Mouse (Mus musculus) gastrocnemius, postnatal 10 days (tissue): Measurements from ENCODE around the gene Tbc1d19. TPM values are rescaled to one million over a fixed set of nuclear protein-coding genes. Genes with fewer than 3 reads are reported as not detected.

Experiments
- DNase-seq: peaks from one replicate; pipeline ENCODE4 v3.0.0; 2021; ENCODE audit warnings: mixed read lengths
- total RNA-seq, 2 experiments: library from RNA; stranded (reverse); gene quantifications; 2 replicates each; pipeline ENCODE4 v1.2.3; 2021

Tbc1d19 gene
- total RNA-seq, 2 experiments from 2014 or later: 20.5 to 21.2 TPM

- DNase-seq: no peak
Measured at GRCm38 (mm10) chr5:53902757-53903156, 93.4 kb downstream of the Tbc1d19 start.

DNA sequence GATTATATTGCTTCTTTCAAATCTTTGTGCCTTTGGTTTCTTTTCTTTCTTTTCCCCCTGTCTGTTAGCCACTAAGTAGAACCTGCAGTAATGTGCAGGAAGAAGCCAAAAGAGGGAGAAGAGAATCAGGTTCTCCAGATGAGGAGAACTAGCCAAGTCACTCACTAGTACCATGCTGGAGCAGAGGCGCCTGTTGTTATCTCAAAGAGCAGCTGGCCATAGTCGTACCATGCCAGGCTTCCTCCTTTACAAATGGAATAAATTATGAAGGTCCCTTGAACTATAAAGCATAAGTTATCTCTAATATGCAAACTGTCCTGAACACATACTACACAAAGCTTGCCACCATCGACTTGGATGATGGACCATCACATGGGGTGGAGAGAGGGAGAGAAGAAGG, 99.8 kb downstream of the Tbc1d19 start:
- no peak for DNase-seq

DNA sequence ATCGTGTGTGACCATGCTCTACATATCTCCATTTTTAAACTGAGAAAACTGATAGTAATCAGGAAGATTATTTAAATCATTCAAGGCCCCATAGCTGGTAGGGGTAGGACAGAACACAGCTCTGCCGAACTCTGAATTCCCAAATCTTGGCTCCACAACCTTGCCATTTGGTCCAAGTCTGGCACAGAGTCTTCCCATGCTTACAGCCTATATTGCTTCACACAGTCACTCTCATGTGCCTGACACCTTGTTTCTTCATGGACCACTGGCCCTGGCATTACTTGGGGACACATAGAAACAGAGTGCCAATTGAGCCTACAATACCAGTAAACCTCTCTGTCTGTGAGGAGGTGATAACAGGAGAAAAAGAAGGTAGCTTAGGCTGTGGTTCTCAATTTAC, 111.0 kb downstream of the Tbc1d19 start:
- DNase-seq: no peak

GRCm38 (mm10) chr5:53922149-53922904, 112.9 kb downstream of the Tbc1d19 start:
- DNase-seq: no peak

DNA sequence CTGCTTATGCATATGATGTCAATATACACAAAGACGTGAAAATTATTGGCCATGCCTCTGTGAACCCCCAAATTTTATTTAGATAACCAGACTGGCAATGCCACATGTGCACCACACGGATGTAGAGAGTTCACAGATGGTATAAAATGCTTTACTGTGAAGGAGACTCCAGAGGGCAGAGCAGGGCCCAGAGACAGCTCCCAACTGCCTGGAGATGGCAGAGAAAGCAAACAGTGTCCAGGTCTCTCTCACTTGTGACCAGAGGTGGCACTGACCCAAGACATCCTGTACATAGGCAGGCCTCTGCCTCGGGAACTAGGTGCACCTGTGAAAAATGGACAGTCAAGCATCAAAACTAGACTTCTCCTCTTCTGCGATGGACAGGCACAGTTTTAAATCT, 114.6 kb downstream of the Tbc1d19 start:
- DNase-seq: no peak

GRCm38 (mm10) chr5:53926301-53926855, 117.0 kb downstream of the Tbc1d19 start:
- DNase-seq: no peak

DNA sequence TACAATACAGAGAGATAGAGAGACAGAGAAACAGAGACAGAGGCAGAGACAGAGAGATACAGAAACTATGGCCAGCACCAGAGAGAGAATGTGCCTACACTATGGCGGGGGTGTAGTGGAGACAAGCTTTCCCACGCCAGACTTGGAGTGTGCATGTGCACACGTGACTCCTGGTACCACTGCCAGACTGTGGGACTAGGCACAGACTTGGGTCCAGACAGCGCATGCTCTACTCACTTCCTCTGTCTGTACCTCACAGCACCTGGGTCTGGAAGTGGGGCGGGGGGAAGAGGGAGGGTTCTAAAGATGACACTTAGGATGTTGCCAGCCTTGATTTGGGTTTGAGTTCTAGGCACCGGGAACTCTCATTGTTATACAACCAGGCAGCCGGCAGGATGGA, 118.5 kb downstream of the Tbc1d19 start:
- DNase-seq: no peak

DNA sequence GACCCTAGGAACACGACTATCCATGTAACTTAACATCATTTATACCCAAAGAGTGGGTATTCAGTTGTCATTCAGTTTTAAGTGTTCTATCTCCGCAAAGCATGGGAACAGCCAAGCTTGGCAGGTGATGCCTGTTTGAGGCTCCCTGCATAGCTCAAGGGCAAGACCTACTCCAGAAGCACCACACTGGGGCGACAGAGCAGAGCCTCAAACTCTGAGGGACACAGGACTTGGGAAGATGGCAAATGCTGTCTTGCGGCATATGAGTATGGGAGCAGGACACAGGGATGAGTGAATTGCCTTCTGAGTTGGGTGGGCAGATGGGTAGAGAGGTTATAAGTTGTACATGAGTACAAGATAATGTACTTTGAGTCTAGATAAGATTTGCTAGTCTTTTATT, 119.1 kb downstream of the Tbc1d19 start:
- DNase-seq: no peak

GRCm38 (mm10) chr5:53929205-53929614, 119.8 kb downstream of the Tbc1d19 start:
- no peak for DNase-seq

GRCm38 (mm10) chr5:53929814-53930213, 120.4 kb downstream of the Tbc1d19 start:
- no peak for DNase-seq

- no peak for DNase-seq
Measured at GRCm38 (mm10) chr5:53931011-53931410, 121.6 kb downstream of the Tbc1d19 start.

- DNase-seq: peak; percentile 88
Measured at GRCm38 (mm10) chr5:53933628-53934027, 124.2 kb downstream of the Tbc1d19 start.

- no peak for DNase-seq
Measured at GRCm38 (mm10) chr5:53934040-53934439, 124.6 kb downstream of the Tbc1d19 start.

DNA sequence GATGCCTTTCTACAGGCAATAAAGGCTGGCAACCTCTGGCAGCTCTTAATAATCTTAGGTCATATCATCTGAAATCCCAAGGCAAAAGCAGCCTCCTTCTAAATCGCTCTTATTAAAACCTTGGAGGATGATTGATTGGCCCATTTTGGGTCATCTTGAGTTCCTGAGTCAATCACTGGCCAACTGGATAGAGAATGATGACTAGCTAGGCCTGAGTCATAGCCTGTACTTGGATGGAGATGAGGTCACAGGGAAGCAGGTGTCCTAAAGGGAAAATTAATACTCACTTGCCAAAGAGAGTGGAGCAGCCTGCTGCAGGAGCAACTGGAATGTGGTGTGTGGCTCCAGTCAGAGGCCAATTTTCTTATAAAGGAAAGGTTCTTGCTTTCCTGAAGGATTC, 125.4 kb downstream of the Tbc1d19 start:
- DNase-seq: no peak

- no peak for DNase-seq
Measured at GRCm38 (mm10) chr5:53937187-53937586, 127.8 kb downstream of the Tbc1d19 start.

DNA sequence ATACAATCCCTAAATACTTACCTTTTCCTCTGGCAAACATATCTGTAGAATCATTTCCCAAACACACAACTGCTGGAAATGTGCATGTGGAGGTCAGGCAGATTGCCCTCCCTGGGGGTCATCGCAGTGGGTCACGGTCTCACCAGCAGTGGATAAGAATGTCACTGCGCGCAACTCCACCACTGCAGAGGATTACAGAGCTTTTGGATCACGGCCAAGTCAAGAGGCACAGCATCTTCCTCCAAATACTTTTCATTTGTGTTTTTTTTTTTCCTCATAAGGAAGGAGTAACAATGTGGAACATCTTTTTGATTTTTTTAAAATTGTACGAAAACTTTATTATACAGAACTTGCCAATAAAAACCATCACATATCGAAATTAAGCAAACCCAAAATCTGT, 129.6 kb downstream of the Tbc1d19 start:
- DNase-seq: no peak

GRCm38 (mm10) chr5:53941322-53942024, 132.1 kb downstream of the Tbc1d19 start:
- no peak for DNase-seq

DNA sequence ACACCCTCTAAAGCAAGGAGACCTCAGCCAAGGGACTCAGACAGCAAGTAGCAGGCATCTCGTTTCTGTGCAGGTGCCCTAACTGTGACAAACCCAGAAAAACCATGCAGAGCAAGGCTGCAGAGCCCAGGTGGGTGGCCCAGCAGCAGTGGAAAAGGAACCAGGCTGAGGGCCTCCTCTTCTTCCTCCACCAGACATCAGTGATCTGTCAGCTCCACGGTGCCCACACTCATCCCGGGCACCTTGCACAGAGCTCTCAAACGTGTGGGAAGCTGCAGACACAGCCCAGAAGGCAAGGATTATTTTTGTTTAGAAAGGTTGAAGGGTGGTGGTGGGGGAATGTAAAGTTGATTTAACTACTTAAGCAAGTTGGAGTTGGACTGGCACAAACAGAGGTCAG, 132.9 kb downstream of the Tbc1d19 start:
- no peak for DNase-seq

- DNase-seq: no peak
Measured at GRCm38 (mm10) chr5:53943321-53943857, 134.0 kb downstream of the Tbc1d19 start.

- no peak for DNase-seq
Measured at GRCm38 (mm10) chr5:53946747-53947146, 137.3 kb downstream of the Tbc1d19 start.

DNA sequence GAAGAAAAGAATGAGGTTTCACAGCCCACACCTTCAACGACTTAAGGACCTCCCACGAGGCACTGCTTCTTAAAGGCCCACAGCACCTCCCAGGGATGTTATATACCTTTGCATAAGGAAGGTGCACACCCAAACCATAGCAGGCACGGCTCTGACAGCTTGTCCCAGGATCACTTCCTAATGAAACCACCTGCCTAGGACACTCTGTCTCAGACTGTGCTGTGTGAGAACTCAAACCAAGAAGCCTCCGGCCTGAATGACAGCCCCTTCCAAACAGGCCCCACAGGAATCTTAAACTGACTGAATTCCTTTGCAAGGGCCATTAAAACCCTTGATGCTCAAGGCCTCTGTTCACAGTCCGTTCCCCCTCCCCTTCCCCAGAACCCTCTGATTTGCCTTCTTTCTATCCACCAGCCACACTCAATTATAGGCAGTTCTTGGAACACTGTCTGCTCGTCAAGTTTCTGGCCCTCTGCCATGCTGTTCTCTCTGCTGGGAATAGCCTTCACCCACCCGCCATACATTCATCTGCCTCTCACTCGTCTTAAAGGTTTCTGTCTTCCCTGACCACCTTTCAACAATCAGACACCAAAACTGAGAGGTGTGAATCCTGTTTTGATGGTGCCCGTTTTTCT, 138.3 kb downstream of the Tbc1d19 start:
- DNase-seq: no peak

DNA sequence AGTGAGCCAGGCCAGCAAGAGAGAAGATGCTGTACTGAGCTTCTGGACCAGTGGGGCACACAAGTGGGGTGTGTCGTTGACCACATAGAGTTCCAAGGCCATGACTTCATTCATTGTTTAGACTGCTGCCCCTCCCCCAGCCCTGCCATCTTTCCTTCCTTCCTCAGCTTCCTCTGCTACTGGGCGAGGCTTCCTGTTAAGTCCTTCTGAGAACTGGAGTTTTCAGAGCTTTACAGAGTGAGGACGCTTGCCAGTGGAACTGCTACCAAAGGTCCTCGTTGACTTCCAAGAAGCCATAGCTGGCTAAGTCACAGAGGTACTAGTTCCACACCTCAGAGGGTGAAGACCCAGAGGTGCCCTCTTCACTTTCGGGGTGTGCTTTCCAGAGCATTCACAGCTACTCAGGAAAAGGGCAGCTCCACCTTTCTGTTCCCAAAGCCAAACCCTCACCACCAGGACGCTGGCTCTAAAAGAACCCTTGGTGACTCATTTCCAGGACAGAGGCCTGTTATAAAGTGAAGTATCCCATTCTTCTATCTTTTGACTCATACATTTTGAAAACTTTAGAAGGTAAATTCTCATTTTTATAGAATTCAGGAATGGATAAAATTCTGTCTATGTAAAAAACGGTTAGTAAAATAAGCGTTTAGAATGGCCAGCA, 139.3 kb downstream of the Tbc1d19 start:
- no peak for DNase-seq
